ENCODE assay signal across 16 mouse cellular contexts in genomic region chr5:143065230-143065629, GRCm38 (mm10). TPM values are rescaled to one million over a fixed set of nuclear protein-coding genes. Genes with fewer than 3 reads are reported as not detected.
DNase-seq lines count a peak whose midpoint lies in the region; ATAC-seq and TF ChIP-seq lines count a peak whose summit lies in the region.
"Had no signal": no experiment of that assay in that cellular context is flagged by ENCODE, and none has a peak within 500 bp of the region (broad histone marks: within the 10 kb centered on the region; RNA-seq: fewer than 3 reads in every experiment).

No protein-coding gene starts in this region.

- H3K9ac ChIP-seq in forebrain, embryonic 15.5 days (replicated peaks) = no peak overlapping the region
- no peak overlapping the region for H3K9ac ChIP-seq in forebrain, embryonic 11.5 days (ENCODE audit: low read length)
- no peak overlapping the region for H3K9ac ChIP-seq in liver, embryonic 15.5 days
- H3K9ac ChIP-seq: embryonic facial prominence, embryonic 12.5 days; lung, embryonic 14.5 days had no signal

- peaks cover 44% of the 10 kb centered on the region for H3K36me3 ChIP-seq in forebrain, embryonic 15.5 days
- no peaks in the 10 kb centered on the region for H3K36me3 ChIP-seq in forebrain, embryonic 11.5 days (ENCODE audit: control insufficient read depth, insufficient read depth, low read length)
- peaks cover 72% of the 10 kb centered on the region for H3K36me3 ChIP-seq in liver, embryonic 15.5 days (replicated peaks)

- no peak overlapping the region for H3K4me3 ChIP-seq in forebrain, embryonic 15.5 days
- H3K4me3 ChIP-seq in forebrain, embryonic 11.5 days (ENCODE audit: low read depth, low read length) = no peak overlapping the region
- H3K4me3 ChIP-seq in layer of hippocampus, adult 2 months = no peak overlapping the region
- H3K4me3 ChIP-seq in liver, embryonic 15.5 days (replicated peaks) = no peak overlapping the region
- H3K4me3 ChIP-seq: embryonic facial prominence, embryonic 12.5 days; megakaryocyte, embryonic 14.5 days had no signal

- WGBS in forebrain, embryonic 15.5 days = 67% methylated on average over 2 of the region's 2 CpGs
- WGBS in forebrain, embryonic 11.5 days = 90% methylated on average over 2 of the region's 2 CpGs
- WGBS in liver, embryonic 15.5 days (ENCODE audit: insufficient replicate concordance) = 88% methylated on average over 2 of the region's 2 CpGs

- H3K4me1 ChIP-seq in forebrain, embryonic 15.5 days = peaks cover 5% of the 10 kb centered on the region; the same call in 1 of the 2 replicates
- no peaks in the 10 kb centered on the region for H3K4me1 ChIP-seq in forebrain, embryonic 11.5 days (replicated peaks; ENCODE audit: control insufficient read depth, insufficient read depth, low read length)
- peaks cover 82% of the 10 kb centered on the region for H3K4me1 ChIP-seq in liver, embryonic 15.5 days (replicated peaks)
- H3K4me1 ChIP-seq: embryonic facial prominence, embryonic 12.5 days had no signal

- no peak for DNase-seq in forebrain, embryonic 11.5 days (ENCODE audit: low spot score)
- peak in 1 of 2 experiments; percentile 39 for DNase-seq in layer of hippocampus, adult 2 months (ENCODE audit: low spot score in 2 of 2)
- DNase-seq in layer of hippocampus, postnatal 25 days (ENCODE audit: extremely low spot score in 1 of 2, low spot score in 1 of 2) = no peak
- peak; percentile 59 to 67 for DNase-seq in right cerebral cortex, postnatal 10 days (ENCODE audit: low spot score in 2 of 2)
- no peak for DNase-seq in right cerebral cortex, postnatal 14 days
- no peak for DNase-seq in adrenal gland, postnatal 14 days
- DNase-seq: cerebellum, postnatal 36 days; gastrocnemius, postnatal 25 days; kidney, adult 18-20 months; kidney, postnatal 36 days; lung, embryonic 14.5 days; thymus, adult 18-20 months had no signal

- TF ChIP-seq CTCF in layer of hippocampus, adult 2 months (conservative IDR thresholded peaks at IDR 0.05) = no peak

- H3K27ac ChIP-seq in forebrain, embryonic 15.5 days (replicated peaks) = peak overlapping the region; percentile 39
- no peak overlapping the region for H3K27ac ChIP-seq in forebrain, embryonic 11.5 days (ENCODE audit: low read depth, low read length)
- peak overlapping the region; percentile 83 for H3K27ac ChIP-seq in layer of hippocampus, adult 2 months
- H3K27ac ChIP-seq in liver, embryonic 15.5 days (replicated peaks) = peak overlapping the region; percentile 67
- H3K27ac ChIP-seq: embryonic facial prominence, embryonic 12.5 days had no signal

- no peaks in the 10 kb centered on the region for H3K27me3 ChIP-seq in forebrain, embryonic 15.5 days
- H3K27me3 ChIP-seq in forebrain, embryonic 11.5 days (ENCODE audit: control insufficient read depth, insufficient read depth, low read length) = no peaks in the 10 kb centered on the region
- H3K27me3 ChIP-seq in liver, embryonic 15.5 days = no peaks in the 10 kb centered on the region
- H3K27me3 ChIP-seq: embryonic facial prominence, embryonic 12.5 days; megakaryocyte, embryonic 14.5 days had no signal

- no peak overlapping the region for H3K4me2 ChIP-seq in forebrain, embryonic 15.5 days (replicated peaks)
- no peak overlapping the region for H3K4me2 ChIP-seq in forebrain, embryonic 11.5 days (ENCODE audit: low read depth, low read length, severe bottlenecking)
- no peak overlapping the region for H3K4me2 ChIP-seq in liver, embryonic 15.5 days
- H3K4me2 ChIP-seq: embryonic facial prominence, embryonic 12.5 days; lung, embryonic 14.5 days had no signal

- no peaks in the 10 kb centered on the region for H3K9me3 ChIP-seq in forebrain, embryonic 15.5 days
- no peaks in the 10 kb centered on the region for H3K9me3 ChIP-seq in forebrain, embryonic 11.5 days (ENCODE audit: control insufficient read depth, low read length)
- no peaks in the 10 kb centered on the region for H3K9me3 ChIP-seq in liver, embryonic 15.5 days (replicated peaks)
- H3K9me3 ChIP-seq: embryonic facial prominence, embryonic 12.5 days; megakaryocyte, embryonic 14.5 days had no signal

- no peak for ATAC-seq in forebrain, embryonic 15.5 days (replicated peaks)
- ATAC-seq in forebrain, embryonic 11.5 days (replicated peaks; ENCODE audit: low FRiP score) = no peak
- no peak for ATAC-seq in liver, embryonic 15.5 days (ENCODE audit: insufficient read depth)

RNA-seq across cellular contexts. Expression of gene Rnf216, which starts 47.6 kb away (rescaled TPM):
- polyA plus RNA-seq in forebrain, embryonic 15.5 days (2015; fragmentation: Nextera tagmentation; extraction: Ambion mirVana) = 36.2 and 37.3 TPM in 2 replicates
- polyA plus RNA-seq in forebrain, embryonic 11.5 days (2014; fragmentation: Nextera tagmentation; extraction: Ambion mirVana) = 38.6 and 42.7 TPM in 2 replicates
- 10 to 100 TPM; 47.8 to 52.5 TPM for total RNA-seq in layer of hippocampus, adult 2 months (2021)
- total RNA-seq in layer of hippocampus, postnatal 25 days (2021) = 10 to 100 TPM; 46.6 to 47.5 TPM
- polyA plus RNA-seq in liver, embryonic 15.5 days (2015; fragmentation: Nextera tagmentation; extraction: Ambion mirVana) = 13.2 and 13.9 TPM in 2 replicates
- 39.5 and 44.5 TPM in 2 replicates for total RNA-seq in adrenal gland, postnatal 14 days (2021)

Comparison
In these comparisons a context has a peak if more than half of its experiments do, and no peak if none do; other contexts are left out.
1. DNase-seq: peak in right cerebral cortex, postnatal 10 days (2 of 2); none in forebrain, embryonic 11.5 days (single experiment), layer of hippocampus, postnatal 25 days (0 of 2), right cerebral cortex, postnatal 14 days (single experiment) and adrenal gland, postnatal 14 days (single experiment).